Mouse (Mus musculus) heart, postnatal 0 days (tissue): Measurements from ENCODE around the gene H2-T23. TPM values are rescaled to one million over a fixed set of nuclear protein-coding genes. Genes with fewer than 3 reads are reported as not detected.

Source experiments
- ATAC-seq: fragments of 200-750 bp; cut with Nextera tagmentation; 2 replicates; pipeline ENCODE4 v1.8.0; 2017; ENCODE audit warnings: low read depth, moderate number of reproducible peaks, moderate library complexity; ENCODE audit not compliant: insufficient read depth
- DNase-seq: peaks from one replicate; pipeline ENCODE4 v3.0.0-alpha.2; 2016; ENCODE audit warnings: low spot score
- H3K27ac ChIP-seq: fragments of 300-500 bp; sonication (generic); 2 replicates; pipeline ENCODE4 v1.5.1; 2014; ENCODE audit warnings: low read depth, mild to moderate bottlenecking
- H3K27me3 ChIP-seq: fragments of 300-500 bp; sonication (generic); 2 replicates; pipeline ENCODE4 v1.6.1; 2014; ENCODE audit warnings: low read length, mixed read lengths; ENCODE audit not compliant: control insufficient read depth, insufficient read depth
- H3K36me3 ChIP-seq: fragments of 300-500 bp; sonication (generic); replicated peaks from 2 replicates; pipeline ENCODE4 v1.6.1; 2014; ENCODE audit warnings: low read length, mixed read lengths; ENCODE audit not compliant: control insufficient read depth, insufficient read depth
- H3K4me1 ChIP-seq: fragments of 300-500 bp; sonication (generic); 2 replicates; pipeline ENCODE4 v1.6.1; 2014; ENCODE audit warnings: antibody characterized with exemption; ENCODE audit not compliant: control insufficient read depth, insufficient read depth
- H3K4me2 ChIP-seq: fragments of 300-500 bp; sonication (generic); 2 replicates; pipeline ENCODE4 v1.6.1; 2014; ENCODE audit warnings: low read depth, mild to moderate bottlenecking, low read length, moderate library complexity
- H3K4me3 ChIP-seq: fragments of 300-500 bp; sonication (generic); 2 replicates; pipeline ENCODE4 v1.5.1; 2014; ENCODE audit warnings: low read depth, low read length
- H3K9ac ChIP-seq: fragments of 300-500 bp; sonication (generic); replicated peaks from 2 replicates; pipeline ENCODE4 v1.6.1; 2014; ENCODE audit warnings: low read depth, low read length, mixed read lengths
- H3K9me3 ChIP-seq: fragments of 300-500 bp; sonication (generic); replicated peaks from 2 replicates; pipeline ENCODE4 v1.6.1; 2016; ENCODE audit warnings: low read length; ENCODE audit not compliant: control insufficient read depth
- CTCF ChIP-seq: IDR thresholded peaks from 2 replicates; pipeline ENCODE4 v1.5.1; 2016; ENCODE audit warnings: antibody characterized with exemption, control low read depth, low read depth
- EP300 ChIP-seq: IDR thresholded peaks from 2 replicates; pipeline ENCODE4 v1.6.1; 2016; ENCODE audit warnings: antibody characterized with exemption, low read depth
- WGBS: fragments of 180-500 bp; shearing (Covaris S2); extraction: QIAGEN DNeasy Blood & Tissue Kit; methylation state at CpG from one replicate; pipeline ENCODE4 v1.1.7; 2014; 5-methylcytosine and 5-hydroxymethylcytosine counted together
- polyA plus RNA-seq: library from polyadenylated mRNA; unstranded; fragments of >200 nt; fragmentation: Nextera tagmentation; extraction: Ambion mirVana; gene quantifications from 2 replicates; pipeline ENCODE4 v1.2.1, GENCODE M21; 2015
- total RNA-seq: library from RNA; depleted of rRNA; stranded (reverse); fragments of >200 nt; gene quantifications from 2 replicates; pipeline ENCODE4 v1.2.3, GENCODE M21; 2014; ENCODE audit warnings: low replicate concordance

H2-T23 gene
- total and polyA plus RNA-seq, 2 experiments from 2014 or later, result 10.8 to 34.8 TPM

DNA sequence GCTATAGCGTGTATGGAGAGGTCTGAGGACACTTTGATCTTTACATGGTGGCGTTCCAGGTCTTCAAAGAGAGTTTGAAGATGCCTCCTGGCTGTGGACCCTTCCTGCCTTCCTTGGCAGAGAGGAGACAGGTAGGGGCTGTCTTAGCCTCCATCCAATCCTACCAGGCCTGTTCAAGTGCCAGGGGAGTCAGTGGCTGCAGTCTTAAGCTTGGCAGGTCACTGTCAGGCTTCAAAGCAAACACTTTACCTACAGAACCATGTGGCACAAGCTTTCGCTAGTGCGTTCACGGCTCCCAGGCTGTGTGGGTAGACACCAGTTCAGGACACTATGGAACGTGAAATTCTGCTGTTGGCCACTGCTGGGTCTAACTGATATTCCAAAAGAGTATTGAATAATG lies 9.7 kb downstream of the H2-T23 start:
- H3K27me3 ChIP-seq, result no peaks in the 10 kb centered on the region
- WGBS, result 89% methylated on average over 6 of the region's 6 CpGs
- no peak overlapping the region for H3K4me2 ChIP-seq
- peak overlapping the region; percentile 70 for H3K27ac ChIP-seq
- no peak overlapping the region for H3K4me3 ChIP-seq
- H3K4me1 ChIP-seq, result peaks cover 3% of the 10 kb centered on the region
- no peak for DNase-seq
- no peak for TF ChIP-seq CTCF
- no peak for TF ChIP-seq EP300
- H3K9ac ChIP-seq, result no peak overlapping the region
- no peaks in the 10 kb centered on the region for H3K36me3 ChIP-seq
- ATAC-seq, result no peak
- no peaks in the 10 kb centered on the region for H3K9me3 ChIP-seq

DNA sequence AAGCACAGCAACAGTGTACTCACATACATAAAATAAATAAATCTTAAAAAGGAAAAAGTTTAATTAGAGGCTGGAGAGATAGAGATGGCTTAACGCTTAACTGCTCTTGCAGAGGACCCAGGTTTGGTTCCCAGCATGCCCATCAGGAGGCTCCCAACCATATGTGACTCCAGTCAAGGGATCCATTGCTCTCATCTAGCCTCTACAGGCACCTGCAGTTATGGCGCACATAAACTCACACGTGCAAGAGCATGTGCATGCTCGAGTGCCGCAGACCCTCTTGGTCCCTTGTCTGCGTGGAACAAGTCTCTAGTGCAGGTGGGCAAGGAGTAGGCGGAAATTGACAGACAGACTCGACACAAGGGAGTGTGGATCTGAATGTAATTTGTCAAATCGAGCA lies 10.6 kb downstream of the H2-T23 start:
- Histone ChIP-seq H3K9me3 (no peaks in the 10 kb centered on the region), H3K27ac (no peak overlapping the region), H3K9ac (no peak overlapping the region), H3K4me2 (no peak overlapping the region), H3K27me3 (no peaks in the 10 kb centered on the region), H3K4me1 (peaks cover 3% of the 10 kb centered on the region), H3K36me3 (no peaks in the 10 kb centered on the region), H3K4me3 (no peak overlapping the region)
- ATAC-seq (no peak), DNase-seq (no peak)
- TF ChIP-seq CTCF, result no peak
- no peak for TF ChIP-seq EP300
- 94% methylated on average over 9 of the region's 9 CpGs for WGBS

DNA sequence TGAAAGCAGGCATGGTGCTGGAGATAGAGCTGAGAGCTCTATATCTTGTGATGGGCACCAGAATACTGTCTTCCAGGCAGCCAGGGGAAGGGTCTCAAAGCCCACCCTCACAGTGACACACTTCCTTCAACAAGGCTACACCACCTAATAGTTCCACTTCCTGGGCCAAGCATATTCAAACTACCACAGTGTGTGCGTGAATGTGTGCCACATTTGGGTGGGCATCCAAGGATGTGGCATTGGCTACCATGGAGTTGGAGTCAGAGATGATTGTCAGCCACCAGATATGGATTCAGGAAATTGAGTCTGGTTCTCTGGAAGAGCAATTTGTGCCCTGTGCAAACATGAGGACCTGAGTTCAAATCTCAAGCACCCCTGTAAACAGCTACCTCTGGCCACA lies 11.3 kb downstream of the H2-T23 start:
- H3K4me3 ChIP-seq, result 0 out of 2 replicates have a peak overlapping the region, but pooled peaks have one; percentile 31

DNA sequence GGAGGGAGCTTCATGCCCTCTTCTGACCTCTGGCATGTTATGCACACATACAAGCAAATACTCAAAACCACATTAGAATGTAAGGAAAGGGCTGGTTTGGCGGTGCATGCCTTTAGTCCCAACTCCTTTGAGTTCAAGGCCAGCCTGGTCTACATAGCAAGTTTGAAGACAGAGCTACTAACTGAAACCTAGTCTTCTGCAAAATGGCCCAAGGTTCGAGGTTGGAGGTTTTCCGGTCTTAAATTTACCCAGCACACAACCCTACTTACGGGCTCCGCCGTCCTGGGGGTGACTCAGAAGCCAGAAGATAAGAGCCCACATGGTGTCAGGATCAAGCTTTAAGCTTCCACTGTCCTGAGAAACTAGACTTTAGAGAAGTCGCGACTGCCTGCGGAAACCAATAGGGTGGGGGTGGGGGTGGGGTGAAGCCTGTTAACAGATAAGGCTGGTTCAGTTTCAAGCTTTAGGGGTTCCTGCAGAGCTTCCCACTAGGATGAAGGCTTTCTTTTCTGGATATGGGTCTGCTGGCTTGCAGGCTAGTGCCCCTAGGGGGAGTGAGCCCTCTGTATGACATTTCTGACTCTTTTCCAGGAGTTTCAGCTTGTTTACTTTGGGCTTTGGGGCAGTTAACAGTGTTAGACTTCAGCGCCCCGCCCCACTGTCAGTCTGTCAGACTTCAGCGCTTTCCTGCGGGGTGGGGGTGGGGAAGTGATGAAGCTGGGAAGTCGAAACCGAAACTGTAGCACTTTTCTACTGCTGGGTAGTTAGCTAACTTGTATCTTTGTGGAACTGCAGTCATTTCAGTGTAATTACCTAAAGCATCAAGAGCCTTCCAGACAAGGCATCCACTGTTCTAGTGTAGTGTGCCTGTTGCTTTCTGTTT lies 12.2 kb downstream of the H2-T23 start, which contains the start of gene H2-T24:
Gene H2-T24, minus strand, starts transcription at position 370 of the 883 bp plus-strand sequence.
- Histone ChIP-seq H3K36me3 (peaks cover 5% of the 10 kb centered on the region; the same call in 1 of the 2 replicates), H3K27ac (peak within 1 kb of the TSS; percentile 75), H3K4me2 (peak within 1 kb of the TSS; percentile 53), H3K4me3 (peak within 1 kb of the TSS; percentile 31), H3K4me1 (peaks cover 3% of the 10 kb centered on the region), H3K9ac (0 out of 2 replicates have a peak within 1 kb of the TSS, but pooled peaks have one; percentile 14), H3K9me3 (no peaks in the 10 kb centered on the region), H3K27me3 (no peaks in the 10 kb centered on the region)
- ATAC-seq (peak; percentile 75), DNase-seq (peak; percentile 50)
- peak; percentile 6; the same call in 1 of the 2 replicates for TF ChIP-seq CTCF
- no peak for TF ChIP-seq EP300
- WGBS, result 23% methylated on average over 15 of the region's 15 CpGs

More for the DNA sequence above, 11.3 kb downstream of the H2-T23 start:
- ATAC-seq, result no peak
- no peak for DNase-seq
- Histone ChIP-seq H3K4me2 (no peak overlapping the region; the same call in 1 of the 2 replicates), H3K27ac (peak overlapping the region; percentile 75), H3K27me3 (no peaks in the 10 kb centered on the region), H3K9ac (no peak overlapping the region), H3K9me3 (no peaks in the 10 kb centered on the region), H3K36me3 (no peaks in the 10 kb centered on the region), H3K4me1 (peaks cover 3% of the 10 kb centered on the region)
- 85% methylated on average over 1 of the region's 1 CpGs for WGBS
- no peak for TF ChIP-seq CTCF
- TF ChIP-seq EP300, result no peak

DNA sequence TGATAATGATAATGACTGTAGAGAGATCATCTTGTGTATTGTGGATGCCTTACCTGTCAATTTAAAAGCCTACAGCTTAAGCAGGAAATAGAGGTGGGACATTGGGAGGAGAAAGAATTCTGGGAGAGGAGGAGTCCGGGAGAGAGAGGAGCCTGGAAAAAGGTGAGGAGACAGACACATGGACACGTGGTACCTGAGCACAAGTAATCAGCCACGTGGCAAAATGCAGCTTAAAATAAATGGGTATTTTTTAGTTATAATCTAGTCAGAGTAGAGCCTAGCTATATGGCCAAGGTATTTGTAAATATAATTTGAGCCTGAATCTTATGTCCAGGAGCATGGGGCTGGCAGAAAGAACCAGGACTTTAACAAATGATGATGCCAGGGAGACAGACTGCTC lies 13.1 kb downstream of the H2-T23 start:
- H3K27ac ChIP-seq, result peak overlapping the region; percentile 75
- peak overlapping the region; percentile 53; the same call in 1 of the 2 replicates for H3K4me2 ChIP-seq
- TF ChIP-seq EP300, result no peak
- no peak for TF ChIP-seq CTCF

More for the DNA sequence above, 13.1 kb downstream of the H2-T23 start:
- Histone ChIP-seq H3K9ac (no peak overlapping the region), H3K36me3 (peaks cover 8% of the 10 kb centered on the region; the same call in 1 of the 2 replicates), H3K4me3 (peak overlapping the region; percentile 31; the same call in 1 of the 2 replicates), H3K9me3 (no peaks in the 10 kb centered on the region), H3K4me1 (peaks cover 3% of the 10 kb centered on the region), H3K27me3 (no peaks in the 10 kb centered on the region)
- ATAC-seq, result no peak
- WGBS, result 55% methylated on average over 3 of the region's 3 CpGs
- DNase-seq, result no peak
